Mouse (Mus musculus) lung, postnatal 0 days (tissue): ENCODE data around the gene Zfp212. TPM values are rescaled to one million over a fixed set of nuclear protein-coding genes. Genes with fewer than 3 reads are reported as not detected.

Experiments used
- ATAC-seq: fragments of 200-750 bp; cut with Nextera tagmentation; 2 replicates; pipeline ENCODE4 v1.8.0; 2017; ENCODE audit warnings: moderate library complexity
- DNase-seq: peaks from one replicate; pipeline ENCODE4 v3.0.0-alpha.2; 2016; ENCODE audit warnings: low spot score
- H3K27ac ChIP-seq: fragments of 300-500 bp; sonication (generic); 2 replicates; pipeline ENCODE4 v1.5.1; 2014; ENCODE audit warnings: antibody characterized with exemption, mild to moderate bottlenecking, low read length, mixed read lengths
- H3K27me3 ChIP-seq: fragments of 300-500 bp; sonication (generic); replicated peaks from 2 replicates; pipeline ENCODE4 v1.6.1; 2014; ENCODE audit warnings: low read length, mixed read lengths; ENCODE audit not compliant: insufficient read depth
- H3K36me3 ChIP-seq: fragments of 300-500 bp; sonication (generic); 2 replicates; pipeline ENCODE4 v1.6.1; 2014; ENCODE audit warnings: low read length, mixed read lengths; ENCODE audit not compliant: insufficient read depth
- H3K4me1 ChIP-seq: fragments of 300-500 bp; sonication (generic); 2 replicates; pipeline ENCODE4 v1.6.1; 2014; ENCODE audit warnings: antibody characterized with exemption, low read depth, low read length, mixed read lengths; ENCODE audit not compliant: insufficient read depth
- H3K4me2 ChIP-seq: fragments of 300-500 bp; sonication (generic); replicated peaks from 2 replicates; pipeline ENCODE4 v1.6.1; 2014; ENCODE audit warnings: low read depth, mild to moderate bottlenecking, low read length, moderate library complexity, mixed read lengths
- H3K4me3 ChIP-seq: fragments of 300-500 bp; sonication (generic); 2 replicates; pipeline ENCODE4 v1.5.1; 2014; ENCODE audit warnings: low read depth, low read length
- H3K9ac ChIP-seq: fragments of 300-500 bp; sonication (generic); replicated peaks from 2 replicates; pipeline ENCODE4 v1.6.1; 2014; ENCODE audit warnings: low read depth, mild to moderate bottlenecking
- H3K9me3 ChIP-seq: fragments of 300-500 bp; sonication (generic); 2 replicates; pipeline ENCODE4 v1.6.1; 2016; ENCODE audit warnings: low read length, mixed read lengths
- CTCF ChIP-seq: IDR thresholded peaks from 2 replicates; pipeline ENCODE4 v1.5.1; 2016; ENCODE audit warnings: antibody characterized with exemption, mild to moderate bottlenecking
- EP300 ChIP-seq: IDR thresholded peaks from 2 replicates; pipeline ENCODE4 v1.6.1; 2016; ENCODE audit warnings: antibody characterized with exemption, mild to moderate bottlenecking, control low read depth
- WGBS: fragments of 180-500 bp; shearing (Covaris S2); extraction: QIAGEN DNeasy Blood & Tissue Kit; methylation state at CpG from one replicate; pipeline ENCODE4 v1.1.7; 2014; 5-methylcytosine and 5-hydroxymethylcytosine counted together
- polyA plus RNA-seq: library from polyadenylated mRNA; unstranded; fragments of >200 nt; fragmentation: Nextera tagmentation; extraction: Ambion mirVana; gene quantifications from 2 replicates; pipeline ENCODE4 v1.2.1, GENCODE M21; 2015

Zfp212 gene
- polyA plus RNA-seq, 1 experiment from 2014 or later: 16.7 TPM

GRCm38 (mm10) chr6:47904917-47905695 is 15.2 kb upstream of the Zfp212 start:
- H3K9me3 ChIP-seq: no peaks in the 10 kb centered on the region
- H3K4me2 ChIP-seq: no peak overlapping the region
- 79% methylated on average over 44 of the region's 44 CpGs for WGBS
- no peak for TF ChIP-seq EP300
- no peak for TF ChIP-seq CTCF
- H3K4me3 ChIP-seq: no peak overlapping the region
- H3K4me1 ChIP-seq: no peaks in the 10 kb centered on the region
- H3K9ac ChIP-seq: no peak overlapping the region
- no peak for DNase-seq
- H3K36me3 ChIP-seq: peaks cover 55% of the 10 kb centered on the region
- H3K27me3 ChIP-seq: no peaks in the 10 kb centered on the region
- H3K27ac ChIP-seq: no peak overlapping the region
- ATAC-seq: no peak

- WGBS: 97% methylated on average over 5 of the region's 5 CpGs
Measured at GRCm38 (mm10) chr6:47906326-47906725, 13.9 kb upstream of the Zfp212 start.

GRCm38 (mm10) chr6:47909007-47909406 is 11.3 kb upstream of the Zfp212 start:
- TF ChIP-seq EP300: no peak
- TF ChIP-seq CTCF: no peak
- 59% methylated on average over 1 of the region's 1 CpGs for WGBS
- DNase-seq (no peak), ATAC-seq (no peak)
- H3K4me1 ChIP-seq: no peaks in the 10 kb centered on the region
- no peaks in the 10 kb centered on the region for H3K9me3 ChIP-seq
- H3K27ac ChIP-seq: no peak overlapping the region
- no peak overlapping the region for H3K4me2 ChIP-seq
- peaks cover 33% of the 10 kb centered on the region for H3K36me3 ChIP-seq
- H3K9ac ChIP-seq: no peak overlapping the region
- no peak overlapping the region for H3K4me3 ChIP-seq
- no peaks in the 10 kb centered on the region for H3K27me3 ChIP-seq

More at GRCm38 (mm10) chr6:47906326-47906725, 13.9 kb upstream of the Zfp212 start:
- TF ChIP-seq EP300 (no peak), CTCF (no peak)
- no peaks in the 10 kb centered on the region for H3K27me3 ChIP-seq
- no peak overlapping the region for H3K27ac ChIP-seq
- no peak for DNase-seq
- no peaks in the 10 kb centered on the region for H3K9me3 ChIP-seq
- H3K9ac ChIP-seq: no peak overlapping the region
- H3K4me3 ChIP-seq: no peak overlapping the region
- H3K36me3 ChIP-seq: peaks cover 51% of the 10 kb centered on the region
- H3K4me1 ChIP-seq: no peaks in the 10 kb centered on the region
- no peak overlapping the region for H3K4me2 ChIP-seq
- ATAC-seq: no peak

GRCm38 (mm10) chr6:47911650-47912049 is 8.6 kb upstream of the Zfp212 start:
- no peak for ATAC-seq
- TF ChIP-seq CTCF: no peak
- no peak for TF ChIP-seq EP300
- H3K4me1 ChIP-seq: no peaks in the 10 kb centered on the region
- no peaks in the 10 kb centered on the region for H3K9me3 ChIP-seq
- no peak overlapping the region for H3K4me3 ChIP-seq
- no peak overlapping the region for H3K4me2 ChIP-seq
- no peaks in the 10 kb centered on the region for H3K27me3 ChIP-seq
- H3K36me3 ChIP-seq: 0 out of 2 replicates have a peak, but pooled peaks cover 7% of the 10 kb centered on the region
- no peak overlapping the region for H3K9ac ChIP-seq
- no peak overlapping the region for H3K27ac ChIP-seq
- DNase-seq: no peak
- WGBS: 52% methylated on average over 1 of the region's 1 CpGs

- Histone ChIP-seq H3K9ac (no peak overlapping the region), H3K27ac (no peak overlapping the region), H3K4me3 (no peak overlapping the region), H3K36me3 (no peaks in the 10 kb centered on the region), H3K27me3 (no peaks in the 10 kb centered on the region), H3K9me3 (no peaks in the 10 kb centered on the region), H3K4me1 (no peaks in the 10 kb centered on the region), H3K4me2 (no peak overlapping the region)
- no peak for TF ChIP-seq EP300
- TF ChIP-seq CTCF: no peak
- DNase-seq (no peak), ATAC-seq (no peak)
- WGBS: 50% methylated on average over 3 of the region's 3 CpGs
Measured at GRCm38 (mm10) chr6:47912991-47913390, 7.3 kb upstream of the Zfp212 start.

GRCm38 (mm10) chr6:47917051-47917450 is 3.2 kb upstream of the Zfp212 start:
- Histone ChIP-seq H3K4me1 (peaks cover 6% of the 10 kb centered on the region; the same call in 1 of the 2 replicates), H3K27ac (no peak overlapping the region), H3K9ac (no peak overlapping the region), H3K36me3 (no peaks in the 10 kb centered on the region), H3K9me3 (no peaks in the 10 kb centered on the region), H3K4me3 (no peak overlapping the region), H3K27me3 (no peaks in the 10 kb centered on the region), H3K4me2 (no peak overlapping the region)
- ATAC-seq: no peak
- TF ChIP-seq CTCF: no peak
- TF ChIP-seq EP300: no peak
- DNase-seq: no peak
- WGBS: 73% methylated on average over 5 of the region's 5 CpGs
